Mouse (Mus musculus) limb, embryonic 14.5 days (tissue): ENCODE measurements around the gene Rab37. TPM values are rescaled to one million over a fixed set of nuclear protein-coding genes. Genes with fewer than 3 reads are reported as not detected.

ENCODE experiments used
- ATAC-seq: fragments of 200-750 bp; cut with Nextera tagmentation; 2 replicates; pipeline ENCODE4 v1.8.0; 2017; ENCODE audit warnings: low read depth, moderate number of reproducible peaks, moderate TSS enrichment; ENCODE audit not compliant: low FRiP score
- DNase-seq: peaks from one replicate; pipeline ENCODE4 v3.0.0-alpha.2; 2015; ENCODE audit warnings: low spot score
- H3K27ac ChIP-seq: fragments of 300-500 bp; sonication (generic); replicated peaks from 2 replicates; pipeline ENCODE4 v1.5.1; 2014; ENCODE audit warnings: low read depth, mild to moderate bottlenecking, low read length, moderate library complexity, mixed read lengths
- H3K27me3 ChIP-seq: fragments of 300-500 bp; sonication (generic); 2 replicates; pipeline ENCODE4 v1.6.1; 2014; ENCODE audit warnings: low read length, mixed read lengths; ENCODE audit not compliant: control insufficient read depth, insufficient read depth
- H3K36me3 ChIP-seq: fragments of 300-500 bp; sonication (generic); 2 replicates; pipeline ENCODE4 v1.6.1; 2014; ENCODE audit warnings: mild to moderate bottlenecking, low read length, moderate library complexity, mixed read lengths; ENCODE audit not compliant: control insufficient read depth, insufficient read depth
- H3K4me1 ChIP-seq: fragments of 300-500 bp; sonication (generic); 2 replicates; pipeline ENCODE4 v1.6.1; 2014; ENCODE audit warnings: antibody characterized with exemption, low read length, mixed read lengths; ENCODE audit not compliant: control insufficient read depth, insufficient read depth
- H3K4me2 ChIP-seq: fragments of 300-500 bp; sonication (generic); replicated peaks from 2 replicates; pipeline ENCODE4 v1.6.1; 2014; ENCODE audit warnings: low read depth, mild to moderate bottlenecking, low read length, moderate library complexity; ENCODE audit not compliant: severe bottlenecking
- H3K4me3 ChIP-seq: fragments of 300-500 bp; sonication (generic); replicated peaks from 2 replicates; pipeline ENCODE4 v1.5.1; 2014; ENCODE audit warnings: low read length
- H3K9ac ChIP-seq: fragments of 300-500 bp; sonication (generic); 2 replicates; pipeline ENCODE4 v1.6.1; 2014; ENCODE audit warnings: mild to moderate bottlenecking, low read depth, low read length, moderate library complexity; ENCODE audit not compliant: severe bottlenecking
- H3K9me3 ChIP-seq: fragments of 300-500 bp; sonication (generic); 2 replicates; pipeline ENCODE4 v1.6.1; 2016; ENCODE audit warnings: low read length; ENCODE audit not compliant: control insufficient read depth
- POLR2A ChIP-seq: fragments of 200-500 bp; IDR thresholded peaks from 2 replicates; pipeline ENCODE4 v1.8.0; 2012; ENCODE audit warnings: inconsistent platforms, mild to moderate bottlenecking, moderate library complexity, borderline replicate concordance; ENCODE audit not compliant: insufficient read depth, insufficient read length; ENCODE audit errors: extremely low read depth
- WGBS: fragments of 180-500 bp; shearing (Covaris S2); extraction: QIAGEN DNeasy Blood & Tissue Kit; methylation state at CpG from one replicate; pipeline ENCODE4 v1.1.7; 2014; 5-methylcytosine and 5-hydroxymethylcytosine counted together
- polyA plus RNA-seq, 2 experiments: library from polyadenylated mRNA; depleted of rRNA in 1 of 2; stranded (reverse) in 1 of 2; unstranded in 1 of 2; fragments of >200 nt; fragmentation: Nextera tagmentation in 1 of 2; extraction: Ambion mirVana in 1 of 2; gene quantifications; 2 replicates each; pipeline versions ENCODE4 v1.2.1 to v1.2.3; 2012 to 2014

The Rab37 gene
- polyA plus RNA-seq, 2 experiments: 1.5 TPM

GRCm38 (mm10) chr11:115181913-115182638 is 90.8 kb downstream of the Rab37 start:
- H3K9ac ChIP-seq: no peak overlapping the region
- no peak overlapping the region for H3K4me3 ChIP-seq
- DNase-seq: peak; percentile 58
- H3K27me3 ChIP-seq: no peaks in the 10 kb centered on the region
- peaks cover 14% of the 10 kb centered on the region for H3K4me1 ChIP-seq
- 23% methylated on average over 12 of the region's 12 CpGs for WGBS
- H3K36me3 ChIP-seq: no peaks in the 10 kb centered on the region
- no peak for ATAC-seq
- no peak for TF ChIP-seq POLR2A
- no peak overlapping the region for H3K4me2 ChIP-seq
- no peak overlapping the region for H3K27ac ChIP-seq
- no peaks in the 10 kb centered on the region for H3K9me3 ChIP-seq

- Histone ChIP-seq H3K4me1 (peaks cover 10% of the 10 kb centered on the region; the same call in 1 of the 2 replicates), H3K4me3 (no peak overlapping the region), H3K27ac (no peak overlapping the region), H3K4me2 (no peak overlapping the region), H3K27me3 (no peaks in the 10 kb centered on the region), H3K9ac (no peak overlapping the region), H3K9me3 (no peaks in the 10 kb centered on the region), H3K36me3 (no peaks in the 10 kb centered on the region)
- no peak for TF ChIP-seq POLR2A
- WGBS: 45% methylated on average over 4 of the region's 4 CpGs
- DNase-seq: no peak
- ATAC-seq: no peak
Observed at GRCm38 (mm10) chr11:115184973-115185372, 93.7 kb downstream of the Rab37 start.

- DNase-seq (peak; percentile 98), ATAC-seq (peak; percentile 95)
- Histone ChIP-seq H3K9ac (peak within 1 kb of the TSS; percentile 70), H3K9me3 (no peaks in the 10 kb centered on the region), H3K4me2 (peak within 1 kb of the TSS; percentile 69), H3K4me3 (peak within 1 kb of the TSS; percentile 64), H3K36me3 (no peaks in the 10 kb centered on the region), H3K27ac (peak within 1 kb of the TSS; percentile 54; the same call in 1 of the 2 replicates), H3K4me1 (peaks cover 10% of the 10 kb centered on the region; the same call in 1 of the 2 replicates), H3K27me3 (no peaks in the 10 kb centered on the region)
- under 1% methylated on average over 39 of the region's 39 CpGs for WGBS
- TF ChIP-seq POLR2A: peak; percentile 93; the same call in 1 of the 2 replicates
Observed at GRCm38 (mm10) chr11:115187224-115187639, 96.0 kb downstream of the Rab37 start, which contains the start of gene Tmem104. Tmem104 (plus strand) TSS chr11:115187487.

- Histone ChIP-seq H3K27me3 (no peaks in the 10 kb centered on the region), H3K4me1 (peaks cover 10% of the 10 kb centered on the region; the same call in 1 of the 2 replicates), H3K27ac (peak within 1 kb of the TSS; percentile 54; the same call in 1 of the 2 replicates), H3K9ac (peak within 1 kb of the TSS; percentile 70), H3K4me2 (peak within 1 kb of the TSS; percentile 69), H3K4me3 (peak within 1 kb of the TSS; percentile 64), H3K36me3 (no peaks in the 10 kb centered on the region), H3K9me3 (no peaks in the 10 kb centered on the region)
- 7% methylated on average over 12 of the region's 12 CpGs for WGBS
- DNase-seq (no peak), ATAC-seq (peak; percentile 12; the same call in 1 of the 2 replicates)
- TF ChIP-seq POLR2A: no peak
Observed at GRCm38 (mm10) chr11:115187693-115188092, 96.5 kb downstream of the Rab37 start, which contains the start of gene Nat9. Nat9 (minus strand) TSS chr11:115187859.

- Histone ChIP-seq H3K27me3 (no peaks in the 10 kb centered on the region), H3K4me1 (peaks cover 10% of the 10 kb centered on the region; the same call in 1 of the 2 replicates), H3K36me3 (no peaks in the 10 kb centered on the region), H3K9me3 (no peaks in the 10 kb centered on the region), H3K27ac (no peak overlapping the region), H3K4me2 (no peak overlapping the region), H3K9ac (no peak overlapping the region), H3K4me3 (no peak overlapping the region)
- WGBS: 87% methylated on average over 13 of the region's 13 CpGs
- no peak for DNase-seq
- ATAC-seq: no peak
- TF ChIP-seq POLR2A: no peak
Observed at GRCm38 (mm10) chr11:115188539-115189231, 97.5 kb downstream of the Rab37 start.
